ENCODE assay signal across 9 mouse cellular contexts in the genomic region with DNA sequence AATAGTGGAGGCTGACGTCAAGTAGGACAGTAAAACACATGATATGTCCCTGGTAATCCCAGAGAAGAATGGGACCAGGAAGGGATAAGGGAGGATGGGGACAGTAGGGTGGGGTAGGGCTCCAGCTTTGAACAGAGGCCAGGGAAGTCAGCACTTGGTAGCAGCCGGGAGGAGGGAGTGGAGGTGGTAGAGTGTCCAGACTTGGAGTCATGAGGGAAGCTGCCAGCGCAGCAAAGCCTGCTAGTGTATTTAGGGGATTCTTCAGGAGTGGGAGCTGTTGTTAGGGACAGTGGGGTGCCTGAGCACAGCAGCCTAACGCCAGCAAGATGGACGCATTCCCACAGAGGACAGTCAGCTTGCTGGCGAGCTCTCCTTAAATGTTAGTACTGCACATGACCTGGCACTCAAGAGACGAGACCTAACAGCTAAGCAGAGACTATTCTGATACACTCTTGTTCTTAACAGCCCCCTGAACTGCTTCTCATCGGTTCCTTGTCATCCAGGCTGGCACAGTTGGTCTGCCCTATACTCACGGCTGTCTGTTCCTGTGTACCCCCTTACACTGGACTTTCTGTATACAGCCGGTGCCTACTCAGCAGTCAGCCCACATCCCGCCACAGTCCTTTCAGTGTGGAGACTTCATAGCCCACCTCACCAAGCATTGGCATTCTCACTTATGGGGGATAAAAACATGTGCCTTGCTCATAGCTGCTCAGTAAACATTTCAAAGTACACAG. TPM values are rescaled to one million over a fixed set of nuclear protein-coding genes. Genes with fewer than 3 reads are reported as not detected.
DNase-seq lines count a peak whose midpoint lies in the region; ATAC-seq and TF ChIP-seq lines count a peak whose summit lies in the region.
"Had no signal": no experiment of that assay in that cellular context is flagged by ENCODE, and none has a peak within 500 bp of the region (broad histone marks: within the 10 kb centered on the region; RNA-seq: fewer than 3 reads in every experiment).

No protein-coding gene starts in this region.

- H3K27me3 ChIP-seq in midbrain, embryonic 12.5 days = no peaks in the 10 kb centered on the region
- H3K27me3 ChIP-seq in midbrain, embryonic 11.5 days (ENCODE audit: control insufficient read depth, insufficient read depth, low read length) = no peaks in the 10 kb centered on the region
- H3K27me3 ChIP-seq in forebrain, embryonic 13.5 days = no peaks in the 10 kb centered on the region
- no peaks in the 10 kb centered on the region for H3K27me3 ChIP-seq in myocyte (ENCODE audit: control insufficient read depth, insufficient read depth, insufficient read length)
- no peaks in the 10 kb centered on the region for H3K27me3 ChIP-seq in liver, embryonic 11.5 days (replicated peaks; ENCODE audit: control insufficient read depth, insufficient read depth, low read length)
- H3K27me3 ChIP-seq: Patski had no signal

- H3K27ac ChIP-seq in midbrain, embryonic 12.5 days (replicated peaks) = peak overlapping the region; percentile 16
- no peak overlapping the region for H3K27ac ChIP-seq in midbrain, embryonic 11.5 days (ENCODE audit: low read depth, low read length)
- H3K27ac ChIP-seq in forebrain, embryonic 13.5 days = peak overlapping the region; percentile 93
- no peak overlapping the region for H3K27ac ChIP-seq in liver, embryonic 11.5 days (ENCODE audit: low read depth, low read length)

- no peaks in the 10 kb centered on the region for H3K79me2 ChIP-seq in myocyte (ENCODE audit: control insufficient read depth, insufficient read depth)

- peaks cover 44% of the 10 kb centered on the region for H3K36me3 ChIP-seq in midbrain, embryonic 12.5 days
- peaks cover 10% of the 10 kb centered on the region for H3K36me3 ChIP-seq in midbrain, embryonic 11.5 days (ENCODE audit: control insufficient read depth, insufficient read depth, low read length)
- H3K36me3 ChIP-seq in forebrain, embryonic 13.5 days (ENCODE audit: poor library complexity, severe bottlenecking) = peaks cover 47% of the 10 kb centered on the region
- no peaks in the 10 kb centered on the region for H3K36me3 ChIP-seq in myocyte (ENCODE audit: control insufficient read depth, insufficient read depth)
- peaks cover 6% of the 10 kb centered on the region; the same call in 1 of the 2 replicates for H3K36me3 ChIP-seq in liver, embryonic 11.5 days (ENCODE audit: control insufficient read depth, insufficient read depth, low read length)

- 86% methylated on average over 11 of the region's 11 CpGs for WGBS in midbrain, embryonic 12.5 days
- WGBS in midbrain, embryonic 11.5 days = 84% methylated on average over 11 of the region's 11 CpGs
- 75% methylated on average over 11 of the region's 11 CpGs for WGBS in forebrain, embryonic 13.5 days
- WGBS in liver, embryonic 11.5 days = 84% methylated on average over 11 of the region's 11 CpGs

- ATAC-seq in midbrain, embryonic 12.5 days (ENCODE audit: low FRiP score, low read depth) = no peak
- no peak; the same call in 1 of the 2 replicates for ATAC-seq in midbrain, embryonic 11.5 days (ENCODE audit: low FRiP score)
- ATAC-seq in forebrain, embryonic 13.5 days = peak; percentile 56
- no peak for ATAC-seq in liver, embryonic 11.5 days (replicated peaks; ENCODE audit: low FRiP score)
- no peak for ATAC-seq in CD4-positive, CD25-positive, alpha-beta regulatory T cell, adult 4 months
- ATAC-seq: Patski had no signal

- H3ac ChIP-seq in myocyte (ENCODE audit: control insufficient read depth, insufficient read length) = no peak overlapping the region

- no peak overlapping the region for H3K4me2 ChIP-seq in midbrain, embryonic 12.5 days (replicated peaks)
- no peak overlapping the region for H3K4me2 ChIP-seq in midbrain, embryonic 11.5 days
- no peak overlapping the region for H3K4me2 ChIP-seq in forebrain, embryonic 13.5 days
- H3K4me2 ChIP-seq in myocyte (ENCODE audit: low read depth) = peak overlapping the region; percentile 51
- no peak overlapping the region for H3K4me2 ChIP-seq in liver, embryonic 11.5 days

- intact Hi-C loops in heart, postnatal 14 days (cut with DNase I) = loop anchor here (5.0 kb wide), 1 partner anchor 94 kb away; no protein-coding TSS in a partner anchor

- TF ChIP-seq POLR2A in myocyte (IDR thresholded peaks at IDR 0.05; ENCODE audit: insufficient read length, low read depth) = no peak

- no peak overlapping the region for H3K9ac ChIP-seq in midbrain, embryonic 12.5 days (replicated peaks)
- H3K9ac ChIP-seq in midbrain, embryonic 11.5 days (ENCODE audit: low read length) = no peak overlapping the region
- H3K9ac ChIP-seq in forebrain, embryonic 13.5 days = no peak overlapping the region
- no peak overlapping the region for H3K9ac ChIP-seq in liver, embryonic 11.5 days (ENCODE audit: low read depth, low read length)

- H3K9me3 ChIP-seq in midbrain, embryonic 12.5 days = no peaks in the 10 kb centered on the region
- H3K9me3 ChIP-seq in midbrain, embryonic 11.5 days (ENCODE audit: control insufficient read depth, low read length) = no peaks in the 10 kb centered on the region
- H3K9me3 ChIP-seq in forebrain, embryonic 13.5 days (replicated peaks) = no peaks in the 10 kb centered on the region
- no peaks in the 10 kb centered on the region for H3K9me3 ChIP-seq in liver, embryonic 11.5 days (ENCODE audit: control insufficient read depth, low read length)

- no peak overlapping the region for H3K4me3 ChIP-seq in midbrain, embryonic 12.5 days
- H3K4me3 ChIP-seq in midbrain, embryonic 11.5 days (ENCODE audit: low read depth, low read length) = no peak overlapping the region
- H3K4me3 ChIP-seq in forebrain, embryonic 13.5 days = no peak overlapping the region
- no peak overlapping the region for H3K4me3 ChIP-seq in myocyte
- no peak overlapping the region for H3K4me3 ChIP-seq in liver, embryonic 11.5 days (ENCODE audit: low read depth, low read length)

- no peak for DNase-seq in midbrain, embryonic 11.5 days (ENCODE audit: low spot score, missing footprints)
- peak; percentile 40 to 52 for DNase-seq in heart, postnatal 14 days
- DNase-seq in adrenal gland, postnatal 4 days (ENCODE audit: low spot score in 2 of 2) = no peak
- DNase-seq in liver, embryonic 11.5 days (ENCODE audit: low spot score) = no peak

- no peaks in the 10 kb centered on the region for H3K4me1 ChIP-seq in midbrain, embryonic 12.5 days
- no peaks in the 10 kb centered on the region for H3K4me1 ChIP-seq in midbrain, embryonic 11.5 days (ENCODE audit: control insufficient read depth, insufficient read depth, low read length)
- H3K4me1 ChIP-seq in forebrain, embryonic 13.5 days = peaks cover 22% of the 10 kb centered on the region
- H3K4me1 ChIP-seq in liver, embryonic 11.5 days (replicated peaks; ENCODE audit: control insufficient read depth, insufficient read depth, low read length) = no peaks in the 10 kb centered on the region

TF ChIP-seq in myocyte, 11 proteins besides CTCF, POLR2A, EP300 and RAD21:
- peak; percentile 50 for TF ChIP-seq POLR2AphosphoS2 (IDR thresholded peaks at IDR 0.05; ENCODE audit: insufficient read length, low read depth)
- TF ChIP-seq MYOG (IDR thresholded peaks at IDR 0.05; ENCODE audit: control insufficient read depth in 1 of 3, insufficient read depth in 1 of 3, insufficient read length in 2 of 3, low read depth in 2 of 3) = no peak

RNA-seq across cellular contexts. Expression of a gene that starts 53.4 kb away (rescaled TPM):
- 59.4 and 60.6 TPM in 2 replicates for polyA plus RNA-seq in midbrain, embryonic 12.5 days (2016; fragmentation: Nextera tagmentation; extraction: Ambion mirVana)
- polyA plus RNA-seq in midbrain, embryonic 11.5 days (2014; fragmentation: Nextera tagmentation; extraction: Ambion mirVana) = 60.0 and 60.4 TPM in 2 replicates
- polyA plus RNA-seq in forebrain, embryonic 13.5 days (2015; fragmentation: Nextera tagmentation; extraction: Ambion mirVana) = 65.2 and 66.0 TPM in 2 replicates
- 10 to 100 TPM; 26.7 to 27.8 TPM for total RNA-seq in heart, postnatal 14 days (2021)
- 58.3 TPM for polyA plus RNA-seq in myocyte (2012; fragmentation: generic; extraction: Trizol)
- total RNA-seq in adrenal gland, postnatal 4 days (2021) = 10 to 100 TPM; 54.8 to 62.6 TPM
- polyA plus RNA-seq in liver, embryonic 11.5 days (2014; fragmentation: Nextera tagmentation; extraction: Ambion mirVana) = 37.3 and 39.3 TPM in 2 replicates
- polyA plus RNA-seq in CD4-positive, CD25-positive, alpha-beta regulatory T cell, adult 4 months (2017; shearing (Covaris generic)) = 10 to 100 TPM; 89.2 to 95.1 TPM

Comparison
In these comparisons a context has a peak if more than half of its experiments do, and no peak if none do; other contexts are left out.
1. H3K27ac ChIP-seq: peak in midbrain, embryonic 12.5 days (single experiment) and forebrain, embryonic 13.5 days (single experiment); none in midbrain, embryonic 11.5 days (single experiment) and liver, embryonic 11.5 days (single experiment).
2. DNase-seq: peak in heart, postnatal 14 days (2 of 2); none in midbrain, embryonic 11.5 days (single experiment), adrenal gland, postnatal 4 days (0 of 2) and liver, embryonic 11.5 days (single experiment).